Mouse (Mus musculus) CH12.LX (cell line): ENCODE measurements around the gene Schip1. TPM values are rescaled to one million over a fixed set of nuclear protein-coding genes. Genes with fewer than 3 reads are reported as not detected.

Experiments used
- DNase-seq: peaks from one replicate; pipeline ENCODE4 v3.0.0-alpha.2; 2013; ENCODE audit errors: extremely low read depth
- H3K27ac ChIP-seq: 2 replicates; pipeline ENCODE4 v1.5.1; 2012; ENCODE audit warnings: low read depth, mild to moderate bottlenecking, control low read depth, moderate library complexity; ENCODE audit not compliant: insufficient read depth
- H3K27me3 ChIP-seq: replicated peaks from 2 replicates; pipeline ENCODE3; 2012; ENCODE audit warnings: inconsistent platforms
- H3K36me3 ChIP-seq, 2 experiments: replicated peaks in 1 of 2; 2 replicates each; pipeline versions ENCODE3 to v1.6.1; 2012; ENCODE audit warnings: inconsistent platforms in 1 of 2, low read length in 1 of 2, mild to moderate bottlenecking in 1 of 2, mixed read lengths in 1 of 2, moderate library complexity in 1 of 2; ENCODE audit not compliant: control insufficient read depth in 1 of 2, insufficient read depth in 1 of 2
- H3K4me1 ChIP-seq, 2 experiments: 2 replicates each; pipeline ENCODE4 v1.6.1; 2012; ENCODE audit warnings: inconsistent platforms in 1 of 2, moderate library complexity in 1 of 2; ENCODE audit not compliant: insufficient read depth in 2 of 2, control insufficient read depth in 1 of 2
- H3K4me2 ChIP-seq: 2 replicates; pipeline ENCODE4 v1.6.1; 2012; ENCODE audit warnings: low read depth, mild to moderate bottlenecking, control low read depth; ENCODE audit not compliant: poor library complexity, insufficient read depth, severe bottlenecking
- H3K4me3 ChIP-seq, 3 experiments: fragments of 150-350 bp in 1 of 3; sonication (generic) in 1 of 3; replicated peaks in 1 of 3; 2 replicates each; pipeline versions ENCODE3 to v1.5.1; 2011 to 2012; ENCODE audit warnings: low read depth in 2 of 3, low read length in 2 of 3, mild to moderate bottlenecking in 2 of 3, moderate library complexity in 2 of 3, control low read depth in 1 of 3, improper control_type of control experiment in 1 of 3, inconsistent platforms in 1 of 3, mixed read lengths in 1 of 3; ENCODE audit not compliant: poor library complexity in 1 of 3
- H3K79me2 ChIP-seq: replicated peaks from 2 replicates; pipeline ENCODE4 v1.6.1; 2012; ENCODE audit warnings: mild to moderate bottlenecking, moderate library complexity; ENCODE audit not compliant: control insufficient read depth, poor library complexity, insufficient read depth, severe bottlenecking; ENCODE audit errors: extremely low read depth
- H3K9ac ChIP-seq: 2 replicates; pipeline ENCODE4 v1.6.1; 2012; ENCODE audit warnings: low read depth, mild to moderate bottlenecking, control low read depth, moderate library complexity; ENCODE audit not compliant: insufficient read depth
- H3K9me3 ChIP-seq: replicated peaks from 2 replicates; pipeline ENCODE3; 2012; ENCODE audit warnings: low read length, inconsistent platforms, mixed read lengths
- BHLHE40 ChIP-seq: IDR thresholded peaks from 2 replicates; pipeline ENCODE4 v1.6.1; 2011; ENCODE audit warnings: mild to moderate bottlenecking, low read depth, low read length, improper control_type of control experiment
- CTCF ChIP-seq, 2 experiments: IDR thresholded peaks in 1 of 2; conservative IDR thresholded peaks in 1 of 2; 2 replicates each; pipeline ENCODE4 v1.5.1; 2011 to 2012; ENCODE audit warnings: low read depth in 2 of 2, low read length in 2 of 2, improper control_type of control experiment in 1 of 2, inconsistent platforms in 1 of 2, mild to moderate bottlenecking in 1 of 2, moderate library complexity in 1 of 2
- EP300 ChIP-seq: IDR thresholded peaks from 2 replicates; pipeline ENCODE4 v1.6.1; 2011; ENCODE audit warnings: low read length, improper control_type of control experiment
- ETS1 ChIP-seq: conservative IDR thresholded peaks from 2 replicates; pipeline ENCODE4 v1.6.1; 2012; ENCODE audit warnings: low read depth, mild to moderate bottlenecking, inconsistent platforms, low read length, improper control_type of control experiment, moderate library complexity
- IRF4 ChIP-seq: IDR thresholded peaks from 2 replicates; pipeline ENCODE4 v1.6.1; 2014; ENCODE audit warnings: low read depth, mild to moderate bottlenecking, inconsistent platforms, low read length, improper control_type of control experiment
- JUN ChIP-seq: IDR thresholded peaks from 2 replicates; pipeline ENCODE4 v1.6.1; 2011; ENCODE audit warnings: low read depth, mild to moderate bottlenecking, low read length, improper control_type of control experiment, moderate library complexity; ENCODE audit not compliant: insufficient read depth
- JUND ChIP-seq: conservative IDR thresholded peaks from 2 replicates; pipeline ENCODE4 v1.6.1; 2011; ENCODE audit warnings: low read depth, low read length, improper control_type of control experiment
- KAT2A ChIP-seq: IDR thresholded peaks from 2 replicates; pipeline ENCODE4 v1.6.1; 2012; ENCODE audit warnings: low read length, improper control_type of control experiment, inconsistent platforms; ENCODE audit not compliant: insufficient replicate concordance
- MAX ChIP-seq: IDR thresholded peaks from 2 replicates; pipeline ENCODE4 v1.6.1; 2011; ENCODE audit warnings: low read length, improper control_type of control experiment
- MXI1 ChIP-seq: IDR thresholded peaks from 2 replicates; pipeline ENCODE4 v1.6.1; 2011; ENCODE audit warnings: mild to moderate bottlenecking, low read depth, low read length, improper control_type of control experiment
- NELFE ChIP-seq: IDR thresholded peaks from 2 replicates; pipeline ENCODE4 v1.6.1; 2011; ENCODE audit warnings: low read depth, low read length, improper control_type of control experiment
- POLR2AphosphoS2 ChIP-seq: IDR thresholded peaks from 2 replicates; pipeline ENCODE4 v1.6.1; 2011; ENCODE audit warnings: low read depth, low read length, improper control_type of control experiment
- TCF12 ChIP-seq: IDR thresholded peaks from 2 replicates; pipeline ENCODE4 v1.6.1; 2014; ENCODE audit warnings: low read depth, mild to moderate bottlenecking, inconsistent platforms, low read length, improper control_type of control experiment
- USF1 ChIP-seq: IDR thresholded peaks from 2 replicates; pipeline ENCODE4 v1.6.1; 2014; ENCODE audit warnings: low read depth, mild to moderate bottlenecking, inconsistent platforms, low read length, improper control_type of control experiment
- ZC3H11A ChIP-seq: IDR thresholded peaks from 2 replicates; pipeline ENCODE4 v1.6.1; 2012; ENCODE audit warnings: low read depth, mild to moderate bottlenecking, inconsistent platforms, low read length, improper control_type of control experiment
- dilution Hi-C: fragments of 300-500 bp; cut with MboI; formaldehyde crosslinking; loops from 2 replicates; pipeline ENCODE4 v1.14.3; 2020; ENCODE audit warnings: low sequenced_read_pairs; ENCODE audit not compliant: extremely low pct_unique_long_range_greater_than_20kb, extremely low pct_ligation_motif_present
- in situ Hi-C: fragments of 300-500 bp; cut with MboI; formaldehyde crosslinking; loops from 3 replicates; pipeline ENCODE4 v1.14.3; 2019; ENCODE audit warnings: low sequenced_read_pairs, low pct_ligation_motif_present, low pct_unique_long_range_greater_than_20kb, mixed read lengths
- polyA plus RNA-seq: library from polyadenylated mRNA; unstranded; fragments of >175 nt; gene quantifications from 2 replicates; pipeline ENCODE4 v1.2.1, GENCODE M21; 2012; ENCODE audit warnings: low read depth; ENCODE audit not compliant: insufficient read length
- total RNA-seq, 2 experiments: library from RNA; depleted of rRNA; stranded (reverse); fragments of 300-350 nt in 1 of 2; fragments of >200 nt in 1 of 2; gene quantifications; 2 replicates each; pipeline ENCODE4 v1.2.3; 2012 to 2014

Gene Schip1
- total and polyA plus RNA-seq, 3 experiments: 0.25 to 0.36 TPM; not detected in 1

- H3K79me2 ChIP-seq: no peaks in the 10 kb centered on the region
- TF ChIP-seq MXI1 (no peak), ETS1 (no peak), IRF4 (no peak), POLR2AphosphoS2 (no peak), TCF12 (no peak)
- TF ChIP-seq, all 38 proteins: peak for 0
- Histone ChIP-seq H3K27ac (no peak overlapping the region), H3K4me2 (no peak overlapping the region), H3K4me1 (no peaks in the 10 kb centered on the region), H3K36me3 (no peaks in the 10 kb centered on the region), H3K9me3 (no peaks in the 10 kb centered on the region), H3K9ac (no peak overlapping the region), H3K27me3 (no peaks in the 10 kb centered on the region), H3K4me3 (no peak overlapping the region)
- dilution Hi-C loops (no loop called here), in situ Hi-C loops (no loop called here)
- no peak for DNase-seq
Observed at GRCm38 (mm10) chr3:68160760-68161159, 96.2 kb downstream of the Schip1 start.

- in situ Hi-C loops: no loop called here
- TF ChIP-seq MAX (no peak), NELFE (no peak), USF1 (no peak), BHLHE40 (no peak)
Observed at GRCm38 (mm10) chr3:68178248-68178647, 113.6 kb downstream of the Schip1 start.

GRCm38 (mm10) chr3:68187471-68187870 lies 122.9 kb downstream of the Schip1 start:
- H3K79me2 ChIP-seq: no peaks in the 10 kb centered on the region
- no peak overlapping the region for H3K4me2 ChIP-seq
- TF ChIP-seq KAT2A: no peak
- no peak for TF ChIP-seq EP300
- no peak for TF ChIP-seq JUND
- TF ChIP-seq CTCF (conservative IDR thresholded peaks at IDR 0.05 in 1 of 2, IDR thresholded peaks at IDR 0.05 in 1 of 2; ENCODE audit: low read depth in 2 of 2, low read length in 2 of 2): peak in 1 of 2 experiments; percentile 11; a peak in 1 of 4 replicates
- no peak for TF ChIP-seq ZC3H11A
- TF ChIP-seq JUN: no peak
- H3K9ac ChIP-seq: no peak overlapping the region
- no peaks in the 10 kb centered on the region for H3K36me3 ChIP-seq
- H3K9me3 ChIP-seq: no peaks in the 10 kb centered on the region
- no peak overlapping the region for H3K27ac ChIP-seq
- DNase-seq: no peak
- dilution Hi-C loops (no loop called here), in situ Hi-C loops (no loop called here)
- no peak overlapping the region for H3K4me3 ChIP-seq
- H3K27me3 ChIP-seq: no peaks in the 10 kb centered on the region
- H3K4me1 ChIP-seq: no peaks in the 10 kb centered on the region

More at GRCm38 (mm10) chr3:68178248-68178647, 113.6 kb downstream of the Schip1 start:
- Histone ChIP-seq H3K27ac (no peak overlapping the region), H3K4me3 (no peak overlapping the region), H3K36me3 (no peaks in the 10 kb centered on the region), H3K27me3 (no peaks in the 10 kb centered on the region), H3K4me1 (no peaks in the 10 kb centered on the region), H3K79me2 (no peaks in the 10 kb centered on the region), H3K4me2 (no peak overlapping the region), H3K9ac (no peak overlapping the region), H3K9me3 (no peaks in the 10 kb centered on the region)
- dilution Hi-C loops: no loop called here
- DNase-seq: no peak
